Comparison of ENCODE assay signal across 8 mouse cellular contexts in the genomic region with DNA sequence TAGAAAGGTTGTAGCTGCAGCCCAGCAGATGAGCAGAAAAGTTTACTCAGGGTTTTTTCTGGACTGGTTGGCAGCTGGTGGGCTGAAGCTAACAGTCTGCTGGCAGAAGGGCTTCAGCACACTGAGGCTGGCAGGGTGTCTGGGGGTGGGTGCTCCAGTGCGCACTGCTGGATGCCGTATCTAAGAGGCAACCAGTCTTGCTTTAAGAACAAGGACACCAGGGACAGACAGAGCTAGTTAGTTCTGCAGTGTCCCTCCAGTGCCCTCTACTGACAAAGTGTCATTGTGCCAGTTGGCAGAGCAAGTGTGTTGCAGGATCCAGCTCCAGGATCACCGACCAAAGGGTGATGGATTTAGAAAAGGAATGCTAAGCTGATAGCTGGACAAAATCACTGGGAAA. TPM values are rescaled to one million over a fixed set of nuclear protein-coding genes. Genes with fewer than 3 reads are reported as not detected.
DNase-seq lines count a peak whose midpoint lies in the region; ATAC-seq and TF ChIP-seq lines count a peak whose summit lies in the region.

No protein-coding gene starts in this region.

- WGBS in kidney, adult 2 months, result 4% methylated on average over 3 of the region's 3 CpGs
- 20% methylated on average over 3 of the region's 3 CpGs for WGBS in limb, embryonic 10.5 days
- whole genome bisulfite sequencing in midbrain, postnatal 0 days, result 11% methylated on average over 3 of the region's 3 CpGs

- peak; percentile 99 for TF ChIP-seq CTCF in kidney, adult 2 months (conservative IDR thresholded peaks at IDR 0.05; ENCODE audit: insufficient read depth, insufficient read length, low read depth, low read length)
- TF ChIP-seq CTCF in midbrain, postnatal 0 days (IDR thresholded peaks at IDR 0.05), result peak; percentile 88

- H3K27me3 ChIP-seq in kidney, adult 2 months (replicated peaks; ENCODE audit: control insufficient read depth, insufficient read depth, low read length), result no peaks in the 10 kb centered on the region
- H3K27me3 ChIP-seq in limb, embryonic 10.5 days (ENCODE audit: low read depth, poor library complexity, severe bottlenecking), result peaks cover 20% of the 10 kb centered on the region
- no peaks in the 10 kb centered on the region for H3K27me3 ChIP-seq in midbrain, postnatal 0 days (ENCODE audit: insufficient read depth, low read length)

- no peaks in the 10 kb centered on the region for H3K36me3 ChIP-seq in kidney, adult 2 months (ENCODE audit: control insufficient read depth, insufficient read depth, low read length)
- H3K36me3 ChIP-seq in limb, embryonic 10.5 days, result no peaks in the 10 kb centered on the region
- no peaks in the 10 kb centered on the region for H3K36me3 ChIP-seq in midbrain, postnatal 0 days (ENCODE audit: insufficient read depth, low read length)

- peak; percentile 65; the same call in 1 of the 2 replicates for ATAC-seq in midbrain, postnatal 0 days (ENCODE audit: low FRiP score)

- no peaks in the 10 kb centered on the region; the same call in 1 of the 2 replicates for H3K4me1 ChIP-seq in kidney, adult 2 months (ENCODE audit: control insufficient read depth, insufficient read depth, low read length)
- H3K4me1 ChIP-seq in limb, embryonic 10.5 days, result 0 out of 2 replicates have a peak, but pooled peaks cover 2% of the 10 kb centered on the region
- H3K4me1 ChIP-seq in midbrain, postnatal 0 days (ENCODE audit: insufficient read depth, low read length), result no peaks in the 10 kb centered on the region

- no peak overlapping the region for H3K27ac ChIP-seq in kidney, adult 2 months (ENCODE audit: insufficient read depth, low read depth, low read length)
- peak overlapping the region; percentile 57; the same call in 1 of the 2 replicates for H3K27ac ChIP-seq in limb, embryonic 10.5 days
- no peak overlapping the region for H3K27ac ChIP-seq in midbrain, postnatal 0 days (ENCODE audit: low read depth, low read length)

- no peak overlapping the region for H3K9ac ChIP-seq in midbrain, postnatal 0 days (replicated peaks; ENCODE audit: low read length, poor library complexity, severe bottlenecking)

- no peaks in the 10 kb centered on the region for H3K9me3 ChIP-seq in limb, embryonic 10.5 days (replicated peaks)
- H3K9me3 ChIP-seq in midbrain, postnatal 0 days (ENCODE audit: low read length), result no peaks in the 10 kb centered on the region

- TF ChIP-seq POLR2A in kidney, adult 2 months (IDR thresholded peaks at IDR 0.05; ENCODE audit: low read depth, low read length), result no peak

- H3K4me2 ChIP-seq in midbrain, postnatal 0 days (ENCODE audit: low read depth, low read length, poor library complexity, severe bottlenecking), result no peak overlapping the region

- DNase-seq in ovary, adult 18-20 months (ENCODE audit: low spot score), result peak; percentile 45
- DNase-seq in ovary, postnatal 10 days (ENCODE audit: low spot score), result no peak
- peak; percentile 83 to 85 for DNase-seq in cerebellum, postnatal 10 days
- peak; percentile 67 to 83 for DNase-seq in frontal cortex, postnatal 36 days (ENCODE audit: low spot score in 2 of 2)
- peak; percentile 90 for DNase-seq in kidney, adult 2 months
- DNase-seq in limb, embryonic 10.5 days (ENCODE audit: low spot score), result peak; percentile 48
- DNase-seq in midbrain, postnatal 0 days (ENCODE audit: low spot score), result peak; percentile 86
- DNase-seq in testis, postnatal 10 days (ENCODE audit: low spot score), result peak; percentile 63

- no peak overlapping the region for H3K4me3 ChIP-seq in kidney, adult 2 months (ENCODE audit: insufficient read depth, low read depth, low read length)
- no peak overlapping the region for H3K4me3 ChIP-seq in limb, embryonic 10.5 days
- no peak overlapping the region for H3K4me3 ChIP-seq in midbrain, postnatal 0 days (ENCODE audit: low read depth, low read length)

RNA-seq across cellular contexts. Expression of gene Spp1, which starts 11.2 kb away (rescaled TPM):
- 1,966 and 1,980 TPM in 2 replicates for polyA plus RNA-seq in kidney, adult 2 months (2012; rRNA removed)
- 2.0 and 6.4 TPM in 2 replicates for polyA plus RNA-seq in limb, embryonic 10.5 days (2016; fragmentation: Nextera tagmentation; extraction: Ambion mirVana)
- 14.3 and 18.4 TPM in 2 replicates for total RNA-seq in midbrain, postnatal 0 days (2014; rRNA removed)
- 25.9 and 31.2 TPM in 2 replicates for polyA plus RNA-seq in midbrain, postnatal 0 days (2015; fragmentation: Nextera tagmentation; extraction: Ambion mirVana)

RNA-seq across cellular contexts. Expression of gene Pkd2, which starts 13.1 kb away (rescaled TPM):
- 56.8 and 59.3 TPM in 2 replicates for polyA plus RNA-seq in kidney, adult 2 months (2012; rRNA removed)
- polyA plus RNA-seq in limb, embryonic 10.5 days (2016; fragmentation: Nextera tagmentation; extraction: Ambion mirVana), result 12.3 and 16.3 TPM in 2 replicates
- total RNA-seq in midbrain, postnatal 0 days (2014; rRNA removed), result 25.8 and 29.1 TPM in 2 replicates
- 4.8 and 5.2 TPM in 2 replicates for polyA plus RNA-seq in midbrain, postnatal 0 days (2015; fragmentation: Nextera tagmentation; extraction: Ambion mirVana)

Comparison
In these comparisons a context has a peak if more than half of its experiments do, and no peak if none do; other contexts are left out.
1. RNA of gene Spp1, which starts 11.2 kb away (polyA plus RNA-seq): 1,966 to 1,980 TPM in kidney, adult 2 months; 25.9 to 31.2 TPM in midbrain, postnatal 0 days and 2.0 to 6.4 TPM in limb, embryonic 10.5 days; every median in the first group is over 10 times any median in the second.